Comparison of ENCODE assay signal across 7 mouse cellular contexts in genomic region chr8:88209930-88210827, GRCm38 (mm10). TPM values are rescaled to one million over a fixed set of nuclear protein-coding genes. Genes with fewer than 3 reads are reported as not detected.
DNase-seq lines count a peak whose midpoint lies in the region; ATAC-seq and TF ChIP-seq lines count a peak whose summit lies in the region.
"Not testable (repeated sequence)": the region's sequence is repeated elsewhere in the genome, so short reads cannot be mapped to it uniquely, and the experiment has no call there.

No protein-coding gene starts in this region.

- TF ChIP-seq CTCF in MEL (IDR thresholded peaks at IDR 0.05 in 2 of 3, conservative IDR thresholded peaks at IDR 0.05 in 1 of 3; ENCODE audit: control insufficient read depth in 1 of 3, insufficient read depth in 1 of 3, low read depth in 2 of 3, low read length in 3 of 3, poor library complexity in 1 of 3, severe bottlenecking in 1 of 3); kidney, postnatal 0 days (IDR thresholded peaks at IDR 0.05; ENCODE audit: low read depth): not testable (repeated sequence)

- not testable (repeated sequence) for TF ChIP-seq RAD21 in MEL (IDR thresholded peaks at IDR 0.05; ENCODE audit: low read depth, low read length)

- H3K27ac ChIP-seq in MEL (ENCODE audit: control insufficient read depth, low read depth, low read length); kidney, postnatal 0 days: not testable (repeated sequence)
- peak overlapping the region; percentile 86 for H3K27ac ChIP-seq in intestine, embryonic 16.5 days (ENCODE audit: low read length)
- peak overlapping the region; percentile 45 for H3K27ac ChIP-seq in liver, embryonic 13.5 days

- H3K79me2 ChIP-seq in MEL (ENCODE audit: control insufficient read depth, insufficient read depth, low read length, poor library complexity), result peaks cover 50% of the 10 kb centered on the region

- 75% methylated on average over 5 of the region's 6 CpGs for WGBS in intestine, embryonic 16.5 days
- WGBS in kidney, postnatal 0 days, result 71% methylated on average over 5 of the region's 6 CpGs
- 69% methylated on average over 6 of the region's 6 CpGs for WGBS in liver, embryonic 13.5 days (ENCODE audit: insufficient replicate concordance)

- TF ChIP-seq POLR2A in MEL (IDR thresholded peaks at IDR 0.05; ENCODE audit: control insufficient read depth in 1 of 2, insufficient read depth in 1 of 2, low read depth in 1 of 2, low read length in 2 of 2, poor library complexity in 1 of 2), result not testable (repeated sequence)

- not testable (repeated sequence) for H3K4me3 ChIP-seq in MEL (ENCODE audit: control insufficient read depth in 1 of 2, insufficient read depth in 1 of 2, low read depth in 2 of 2, low read length in 2 of 2); intestine, embryonic 16.5 days (ENCODE audit: low read length); kidney, postnatal 0 days (replicated peaks; ENCODE audit: low read depth, low read length); liver, embryonic 13.5 days (replicated peaks)

- not testable (repeated sequence) for TF ChIP-seq EP300 in MEL (IDR thresholded peaks at IDR 0.05; ENCODE audit: low read depth in 1 of 2, low read length in 2 of 2)

- not testable (repeated sequence) for H3K4me1 ChIP-seq in MEL (ENCODE audit: control insufficient read depth in 1 of 2, insufficient read depth in 2 of 2, low read length in 2 of 2); kidney, postnatal 0 days (replicated peaks; ENCODE audit: insufficient read depth, low read length)
- peaks cover 19% of the 10 kb centered on the region for H3K4me1 ChIP-seq in intestine, embryonic 16.5 days (ENCODE audit: control insufficient read depth, insufficient read depth, low read length)
- H3K4me1 ChIP-seq in liver, embryonic 13.5 days (replicated peaks), result peaks cover 34% of the 10 kb centered on the region

- peak; percentile 88 for ATAC-seq in intestine, embryonic 16.5 days
- 0 out of 2 replicates have a peak, but pooled peaks have one; percentile 61 for ATAC-seq in kidney, postnatal 0 days (replicated peaks; ENCODE audit: low FRiP score, low read depth)
- peak; percentile 51 for ATAC-seq in liver, embryonic 13.5 days (ENCODE audit: low read depth)
- peak; percentile 33; the same call in 1 of the 2 replicates for ATAC-seq in megakaryocyte progenitor cell, adult 5-6 weeks (replicated peaks; ENCODE audit: poor library complexity)

- not testable (repeated sequence) for H3K9ac ChIP-seq in MEL (ENCODE audit: control insufficient read depth, low read depth, low read length, poor library complexity, severe bottlenecking); kidney, postnatal 0 days (ENCODE audit: low read depth, low read length); liver, embryonic 13.5 days
- H3K9ac ChIP-seq in intestine, embryonic 16.5 days (ENCODE audit: low read depth, low read length), result 0 out of 2 replicates have a peak overlapping the region, but pooled peaks have one; percentile 41

- not testable (repeated sequence) for H3K27me3 ChIP-seq in MEL (ENCODE audit: control insufficient read depth in 1 of 2, insufficient read depth in 2 of 2, low read length in 2 of 2); intestine, embryonic 16.5 days (replicated peaks; ENCODE audit: control insufficient read depth, insufficient read depth, low read length); kidney, postnatal 0 days (ENCODE audit: insufficient read depth, low read length); liver, embryonic 13.5 days

- not testable (repeated sequence) for H3K9me3 ChIP-seq in MEL (replicated peaks; ENCODE audit: insufficient read depth, low read length); intestine, embryonic 16.5 days (ENCODE audit: control insufficient read depth, low read length); kidney, postnatal 0 days (replicated peaks; ENCODE audit: low read length); liver, embryonic 13.5 days (replicated peaks)

- H3K4me2 ChIP-seq in intestine, embryonic 16.5 days (ENCODE audit: low read depth, low read length); kidney, postnatal 0 days (ENCODE audit: low read length); liver, embryonic 13.5 days: not testable (repeated sequence)

- peak; percentile 59 for DNase-seq in MEL (ENCODE audit: low read depth, low spot score)
- peak; percentile 71 to 80 for DNase-seq in kidney, adult 8-10 months
- not testable (repeated sequence) for DNase-seq in kidney, postnatal 0 days (ENCODE audit: low spot score); liver, embryonic 13.5 days
- DNase-seq in kidney, postnatal 36 days, result peak; percentile 66 to 80

- not testable (repeated sequence) for H3K36me3 ChIP-seq in MEL (ENCODE audit: control insufficient read depth in 1 of 2, insufficient read depth in 2 of 2, low read length in 2 of 2); intestine, embryonic 16.5 days (ENCODE audit: control insufficient read depth, insufficient read depth, low read length); kidney, postnatal 0 days (ENCODE audit: insufficient read depth, low read length)
- H3K36me3 ChIP-seq in liver, embryonic 13.5 days, result peaks cover 13% of the 10 kb centered on the region

TF ChIP-seq in MEL, 35 proteins besides CTCF, POLR2A, EP300 and RAD21:
- TF ChIP-seq ZNF384 (IDR thresholded peaks at IDR 0.05; ENCODE audit: low read depth, low read length) (peak; percentile 70), TBP (IDR thresholded peaks at IDR 0.05; ENCODE audit: low read depth, low read length) (peak; percentile 93), GATA1 (IDR thresholded peaks at IDR 0.05; ENCODE audit: low read depth, low read length) (peak; percentile 31; the same call in 1 of the 2 replicates)
TF ChIP-seq in MEL: peak in this region for 3; not testable (repeated sequence) for 32.

RNA-seq across cellular contexts. Expression of gene Tent4b, which starts 11.2 kb away (rescaled TPM):
- 25.9 and 28.7 TPM in 2 replicates for total RNA-seq in MEL (2012; rRNA removed)
- 10 to 100 TPM in 1 of 2 experiments, not detected in 1; 45.3 TPM for polyA plus RNA-seq in MEL (2012; ENCODE audit: insufficient read depth in 1 of 2, insufficient read length in 2 of 2, low read depth in 1 of 2, low replicate concordance in 2 of 2, missing spikeins in 1 of 2)
- polyA plus RNA-seq in intestine, embryonic 16.5 days (2015; fragmentation: Nextera tagmentation; extraction: Ambion mirVana), result 3.4 and 4.2 TPM in 2 replicates
- polyA plus RNA-seq in kidney, postnatal 0 days (2015; fragmentation: Nextera tagmentation; extraction: Ambion mirVana), result 7.3 and 7.6 TPM in 2 replicates
- polyA plus RNA-seq in liver, embryonic 13.5 days (2015; fragmentation: Nextera tagmentation; extraction: Ambion mirVana), result 4.0 and 4.3 TPM in 2 replicates
- total RNA-seq in megakaryocyte progenitor cell, adult 5-6 weeks (2015), result 41.2 and 44.9 TPM in 2 replicates
- total RNA-seq in megakaryocyte progenitor cell, adult 5-6 weeks (2017), result 35.7 and 44.7 TPM in 2 replicates

Comparison
In these comparisons a context has a peak if more than half of its experiments do, and no peak if none do; other contexts are left out.
1. ATAC-seq: peak in every context shown above with its lines; median percentile 88 in intestine, embryonic 16.5 days; 61 in kidney, postnatal 0 days; 51 in liver, embryonic 13.5 days; 33 in megakaryocyte progenitor cell, adult 5-6 weeks.